Comparison of ENCODE assay signal across 8 mouse cellular contexts in the genomic region with DNA sequence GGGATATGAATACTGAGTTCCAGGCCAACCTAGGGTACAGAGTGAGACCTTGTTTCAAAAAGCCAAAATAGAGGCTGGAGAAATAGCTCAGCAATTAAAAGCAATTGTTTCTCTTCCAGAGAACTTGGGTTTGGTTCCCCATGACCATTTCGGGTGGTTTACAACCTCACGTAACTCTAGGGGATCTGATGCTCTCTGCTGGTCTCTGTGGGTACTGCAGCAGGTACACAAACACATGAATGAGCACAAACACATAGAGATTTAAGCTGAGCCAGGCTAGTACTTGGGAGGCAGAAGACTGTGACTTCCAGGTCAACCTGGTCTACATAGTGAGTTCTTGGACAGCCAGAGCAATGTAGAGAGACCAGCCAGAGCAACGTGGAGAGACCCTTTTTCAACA. TPM values are rescaled to one million over a fixed set of nuclear protein-coding genes. Genes with fewer than 3 reads are reported as not detected.
DNase-seq lines count a peak whose midpoint lies in the region; ATAC-seq and TF ChIP-seq lines count a peak whose summit lies in the region.

No protein-coding gene starts in this region.

- H3K27me3 ChIP-seq in heart, embryonic 11.5 days (ENCODE audit: control insufficient read depth, insufficient read depth, low read length) = no peaks in the 10 kb centered on the region
- H3K27me3 ChIP-seq in ES-Bruce4 (ENCODE audit: control insufficient read depth, insufficient read depth, low read length, poor library complexity, severe bottlenecking) = no peaks in the 10 kb centered on the region

- H3K4me2 ChIP-seq in heart, embryonic 11.5 days = no peak overlapping the region

- no peak overlapping the region for H3K4me3 ChIP-seq in heart, embryonic 11.5 days (ENCODE audit: low read depth, low read length)
- H3K4me3 ChIP-seq in ES-Bruce4 (ENCODE audit: low read depth, low read length) = no peak overlapping the region

- no peak for TF ChIP-seq POLR2A in ES-Bruce4 (IDR thresholded peaks at IDR 0.05; ENCODE audit: insufficient read depth, low read length)

- no peak for ATAC-seq in heart, embryonic 11.5 days (replicated peaks; ENCODE audit: insufficient number of reproducible peaks, low FRiP score, low TSS enrichment)
- ATAC-seq in erythroblast, adult 5-6 weeks (replicated peaks; ENCODE audit: low FRiP score, poor library complexity, severe bottlenecking) = peak; percentile 70; the same call in 1 of the 2 replicates

- H3K27ac ChIP-seq in heart, embryonic 11.5 days (ENCODE audit: low read depth, low read length) = no peak overlapping the region
- H3K27ac ChIP-seq in ES-Bruce4 (ENCODE audit: insufficient read depth, low read length) = no peak overlapping the region

- intact Hi-C loops in heart, postnatal 14 days (cut with DNase I) = no loop called here
- intact Hi-C loops in gastrocnemius, postnatal 14 days (cut with DNase I; ENCODE audit: low total_unique reads) = no loop called here

- H3K9ac ChIP-seq in heart, embryonic 11.5 days (ENCODE audit: low read depth, low read length) = no peak overlapping the region
- H3K9ac ChIP-seq in ES-Bruce4 (ENCODE audit: low read depth, poor library complexity, severe bottlenecking) = no peak overlapping the region

- WGBS in heart, embryonic 11.5 days (ENCODE audit: insufficient replicate concordance) = 57% methylated on average over 3 of the region's 3 CpGs

- TF ChIP-seq CTCF in ES-Bruce4 (IDR thresholded peaks at IDR 0.05; ENCODE audit: low read depth, low read length) = peak; percentile 40

- DNase-seq in heart, postnatal 14 days = peak; percentile 26 to 63
- DNase-seq in 3T3-L1 (ENCODE audit: low read depth, low spot score) = peak; percentile 66
- DNase-seq in lung, postnatal 36 days = peak; percentile 74
- peak; percentile 78 for DNase-seq in thymus, postnatal 0 days (ENCODE audit: low spot score)
- DNase-seq in gastrocnemius, postnatal 14 days = no peak

- TF ChIP-seq EP300 in ES-Bruce4 (IDR thresholded peaks at IDR 0.05; ENCODE audit: insufficient read depth, low read depth, low read length) = no peak

- no peaks in the 10 kb centered on the region for H3K4me1 ChIP-seq in heart, embryonic 11.5 days (ENCODE audit: control insufficient read depth, insufficient read depth, low read length)
- no peaks in the 10 kb centered on the region for H3K4me1 ChIP-seq in ES-Bruce4 (ENCODE audit: control insufficient read depth, insufficient read depth, low read length)

- H3K36me3 ChIP-seq in heart, embryonic 11.5 days (ENCODE audit: control insufficient read depth, insufficient read depth, low read length) = peaks cover 8% of the 10 kb centered on the region; the same call in 1 of the 2 replicates
- no peaks in the 10 kb centered on the region; the same call in 1 of the 2 replicates for H3K36me3 ChIP-seq in ES-Bruce4 (ENCODE audit: control insufficient read depth, insufficient read depth, low read length, poor library complexity, severe bottlenecking)

- no peaks in the 10 kb centered on the region for H3K9me3 ChIP-seq in heart, embryonic 11.5 days (replicated peaks; ENCODE audit: control insufficient read depth, low read length)
- H3K9me3 ChIP-seq in ES-Bruce4 (replicated peaks; ENCODE audit: control insufficient read depth, insufficient read depth, low read length, poor library complexity, severe bottlenecking) = no peaks in the 10 kb centered on the region

RNA-seq across cellular contexts. Expression of a gene that starts 28.6 kb away (rescaled TPM):
- 10 to 100 TPM; 31.0 to 34.1 TPM for total RNA-seq in heart, postnatal 14 days (2021)
- 8.1 and 9.0 TPM in 2 replicates for polyA plus RNA-seq in heart, embryonic 11.5 days (2014; fragmentation: Nextera tagmentation; extraction: Ambion mirVana)
- polyA plus RNA-seq in ES-Bruce4 (2011; ENCODE audit: insufficient read depth, insufficient read length, low read depth, missing spikeins) = 10.0 and 10.2 TPM in 2 replicates
- 0.19 and 1.9 TPM in 2 replicates for total RNA-seq in erythroblast, adult 5-6 weeks (2015; ENCODE audit: low replicate concordance)
- 4.3 TPM in 2 replicates for total RNA-seq in erythroblast, adult 5-6 weeks (2017; ENCODE audit: low replicate concordance)
- polyA plus RNA-seq in thymus, postnatal 0 days (2015; fragmentation: Nextera tagmentation; extraction: Ambion mirVana) = 8.9 TPM in 2 replicates
- total RNA-seq in gastrocnemius, postnatal 14 days (2021) = 10 to 100 TPM; 26.0 to 27.2 TPM

RNA-seq across cellular contexts. Expression of a gene that starts 55.1 kb away (rescaled TPM):
- 10 to 100 TPM; 11.2 to 12.7 TPM for total RNA-seq in heart, postnatal 14 days (2021)
- polyA plus RNA-seq in heart, embryonic 11.5 days (2014; fragmentation: Nextera tagmentation; extraction: Ambion mirVana) = 21.2 and 22.3 TPM in 2 replicates
- polyA plus RNA-seq in ES-Bruce4 (2011; ENCODE audit: insufficient read depth, insufficient read length, low read depth, missing spikeins) = 20.8 and 24.1 TPM in 2 replicates
- total RNA-seq in erythroblast, adult 5-6 weeks (2015; ENCODE audit: low replicate concordance) = 1.7 and 1.9 TPM in 2 replicates
- total RNA-seq in erythroblast, adult 5-6 weeks (2017; ENCODE audit: low replicate concordance) = 3.1 and 4.2 TPM in 2 replicates
- 18.3 and 19.1 TPM in 2 replicates for polyA plus RNA-seq in thymus, postnatal 0 days (2015; fragmentation: Nextera tagmentation; extraction: Ambion mirVana)
- 10 to 100 TPM; 21.4 to 27.0 TPM for total RNA-seq in gastrocnemius, postnatal 14 days (2021)

Comparison
In these comparisons a context has a peak if more than half of its experiments do, and no peak if none do; other contexts are left out.
1. RNA of a gene that starts 28.6 kb away (total RNA-seq): 31.0 to 34.1 TPM in heart, postnatal 14 days and 26.0 to 27.2 TPM in gastrocnemius, postnatal 14 days; 0.19 to 4.3 TPM in erythroblast, adult 5-6 weeks; every median in the first group is over 4 times any median in the second.